Mouse (Mus musculus) midbrain, postnatal 0 days (tissue): ENCODE measurements around the gene Hspb1. TPM values are rescaled to one million over a fixed set of nuclear protein-coding genes. Genes with fewer than 3 reads are reported as not detected.

ENCODE experiments used
- ATAC-seq: fragments of 200-750 bp; cut with Nextera tagmentation; 2 replicates; pipeline ENCODE4 v1.8.0; 2017; ENCODE audit warnings: moderate number of reproducible peaks, mild to moderate bottlenecking, moderate TSS enrichment, moderate library complexity; ENCODE audit not compliant: low FRiP score
- DNase-seq: peaks from one replicate; pipeline ENCODE4 v3.0.0-alpha.2; 2015; ENCODE audit warnings: low spot score
- H3K27ac ChIP-seq: fragments of 300-500 bp; sonication (generic); 2 replicates; pipeline ENCODE4 v1.5.1; 2014; ENCODE audit warnings: low read depth, mild to moderate bottlenecking, low read length, mixed read lengths
- H3K27me3 ChIP-seq: fragments of 300-500 bp; sonication (generic); 2 replicates; pipeline ENCODE4 v1.6.1; 2014; ENCODE audit warnings: low read length, control low read depth, mixed read lengths; ENCODE audit not compliant: insufficient read depth
- H3K36me3 ChIP-seq: fragments of 300-500 bp; sonication (generic); 2 replicates; pipeline ENCODE4 v1.6.1; 2014; ENCODE audit warnings: low read length, control low read depth, mixed read lengths; ENCODE audit not compliant: insufficient read depth
- H3K4me1 ChIP-seq: fragments of 300-500 bp; sonication (generic); 2 replicates; pipeline ENCODE4 v1.6.1; 2014; ENCODE audit warnings: mild to moderate bottlenecking, control low read depth, antibody characterized with exemption, low read length, mixed read lengths; ENCODE audit not compliant: insufficient read depth
- H3K4me2 ChIP-seq: fragments of 300-500 bp; sonication (generic); 2 replicates; pipeline ENCODE4 v1.6.1; 2014; ENCODE audit warnings: low read depth, mild to moderate bottlenecking, low read length, mixed read lengths; ENCODE audit not compliant: poor library complexity, severe bottlenecking
- H3K4me3 ChIP-seq: fragments of 300-500 bp; sonication (generic); 2 replicates; pipeline ENCODE4 v1.5.1; 2014; ENCODE audit warnings: low read depth, mild to moderate bottlenecking, low read length, moderate library complexity
- H3K9ac ChIP-seq: fragments of 300-500 bp; sonication (generic); replicated peaks from 2 replicates; pipeline ENCODE4 v1.6.1; 2014; ENCODE audit warnings: mild to moderate bottlenecking, low read length, moderate library complexity, mixed read lengths; ENCODE audit not compliant: poor library complexity, severe bottlenecking
- H3K9me3 ChIP-seq: fragments of 300-500 bp; sonication (generic); 2 replicates; pipeline ENCODE4 v1.6.1; 2016; ENCODE audit warnings: low read length, control low read depth
- CTCF ChIP-seq: IDR thresholded peaks from 2 replicates; pipeline ENCODE4 v1.5.1; 2016; ENCODE audit warnings: antibody characterized with exemption, mild to moderate bottlenecking
- WGBS: fragments of 180-500 bp; shearing (Covaris S2); extraction: QIAGEN DNeasy Blood & Tissue Kit; methylation state at CpG from one replicate; pipeline ENCODE4 v1.1.7; 2014; 5-methylcytosine and 5-hydroxymethylcytosine counted together
- polyA plus RNA-seq: library from polyadenylated mRNA; unstranded; fragments of >200 nt; fragmentation: Nextera tagmentation; extraction: Ambion mirVana; gene quantifications from 2 replicates; pipeline ENCODE4 v1.2.1, GENCODE M21; 2015
- total RNA-seq: library from RNA; depleted of rRNA; stranded (reverse); fragments of >200 nt; gene quantifications from 2 replicates; pipeline ENCODE4 v1.2.3, GENCODE M21; 2014

Hspb1 gene
- total and polyA plus RNA-seq, 2 experiments from 2014 or later: 19.2 to 28.8 TPM

DNA sequence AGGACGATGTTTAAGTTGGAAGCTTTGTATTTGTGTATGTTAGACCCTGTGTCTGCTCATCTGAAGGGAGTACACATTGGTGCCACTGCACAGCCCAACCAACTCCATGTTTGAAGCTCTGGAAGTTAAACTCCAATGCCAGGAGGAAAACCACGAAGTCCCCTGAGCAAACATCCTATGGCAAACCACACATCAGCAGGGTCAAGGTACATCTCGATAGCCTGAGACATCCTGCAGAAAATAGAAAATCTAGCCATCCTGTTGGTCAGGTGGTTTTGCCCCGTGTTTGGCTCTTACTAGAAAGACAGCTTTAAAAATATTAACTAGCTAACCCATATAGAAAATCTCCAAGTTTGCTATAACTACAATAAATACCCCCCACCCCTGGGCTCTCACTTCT is 11.3 kb downstream of the Hspb1 start:
- no peak for TF ChIP-seq CTCF
- Histone ChIP-seq H3K4me1 (no peaks in the 10 kb centered on the region), H3K27ac (no peak overlapping the region), H3K4me2 (no peak overlapping the region), H3K9ac (no peak overlapping the region), H3K9me3 (no peaks in the 10 kb centered on the region), H3K4me3 (no peak overlapping the region), H3K27me3 (no peaks in the 10 kb centered on the region), H3K36me3 (no peaks in the 10 kb centered on the region)
- DNase-seq: no peak
- 81% methylated on average over 4 of the region's 4 CpGs for WGBS
- no peak for ATAC-seq

DNA sequence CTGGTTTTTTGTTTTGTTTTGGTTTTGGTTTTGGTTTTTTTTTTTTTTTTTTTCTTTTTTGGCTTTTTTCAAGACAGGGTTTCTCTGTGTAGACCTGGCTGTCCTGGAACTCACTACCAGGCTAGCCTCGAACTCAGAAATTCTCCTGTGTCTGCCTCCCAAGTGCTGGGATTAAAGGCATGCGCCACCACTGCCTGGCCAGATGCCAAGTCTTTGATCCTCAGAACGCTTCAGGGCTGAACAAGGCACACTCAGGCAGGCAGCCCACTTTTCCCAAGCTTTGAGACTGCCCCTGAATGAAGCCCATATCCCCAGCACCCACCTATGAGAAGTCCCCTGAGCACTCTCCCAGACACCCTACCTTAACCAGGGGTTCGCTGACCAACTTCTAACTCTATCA is 12.1 kb downstream of the Hspb1 start:
- WGBS: 49% methylated on average over 4 of the region's 4 CpGs
- ATAC-seq (no peak), DNase-seq (no peak)
- Histone ChIP-seq H3K9ac (no peak overlapping the region), H3K4me3 (no peak overlapping the region), H3K27me3 (no peaks in the 10 kb centered on the region), H3K36me3 (no peaks in the 10 kb centered on the region), H3K27ac (no peak overlapping the region), H3K4me1 (no peaks in the 10 kb centered on the region), H3K4me2 (no peak overlapping the region), H3K9me3 (no peaks in the 10 kb centered on the region)
- no peak for TF ChIP-seq CTCF

DNA sequence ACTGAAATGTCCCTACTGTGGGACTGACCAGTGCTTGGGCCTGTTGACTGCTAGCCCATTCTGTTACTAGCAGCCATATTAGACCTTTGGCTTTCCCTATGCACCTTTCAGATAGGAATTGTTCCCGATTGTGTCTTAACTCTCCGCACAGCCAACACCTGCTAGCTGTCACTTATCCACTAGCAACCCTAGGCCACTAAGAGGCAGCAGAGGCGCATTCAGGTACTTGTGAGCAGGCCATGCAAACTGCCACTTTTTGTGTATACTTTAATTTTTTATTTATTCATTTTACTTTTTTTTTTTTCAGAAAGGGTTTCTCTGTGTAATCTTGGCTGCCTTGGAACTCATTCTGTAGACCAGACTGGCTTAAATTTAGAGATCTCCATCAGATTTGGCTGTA is 13.0 kb downstream of the Hspb1 start:
- WGBS: 87% methylated on average over 3 of the region's 3 CpGs
- no peaks in the 10 kb centered on the region for H3K9me3 ChIP-seq
- DNase-seq (peak; percentile 44), ATAC-seq (no peak)
- H3K27ac ChIP-seq: no peak overlapping the region
- peak; percentile 65 for TF ChIP-seq CTCF
- H3K27me3 ChIP-seq: no peaks in the 10 kb centered on the region
- H3K4me1 ChIP-seq: no peaks in the 10 kb centered on the region
- no peaks in the 10 kb centered on the region for H3K36me3 ChIP-seq
- no peak overlapping the region for H3K9ac ChIP-seq
- H3K4me3 ChIP-seq: no peak overlapping the region
- no peak overlapping the region for H3K4me2 ChIP-seq

DNA sequence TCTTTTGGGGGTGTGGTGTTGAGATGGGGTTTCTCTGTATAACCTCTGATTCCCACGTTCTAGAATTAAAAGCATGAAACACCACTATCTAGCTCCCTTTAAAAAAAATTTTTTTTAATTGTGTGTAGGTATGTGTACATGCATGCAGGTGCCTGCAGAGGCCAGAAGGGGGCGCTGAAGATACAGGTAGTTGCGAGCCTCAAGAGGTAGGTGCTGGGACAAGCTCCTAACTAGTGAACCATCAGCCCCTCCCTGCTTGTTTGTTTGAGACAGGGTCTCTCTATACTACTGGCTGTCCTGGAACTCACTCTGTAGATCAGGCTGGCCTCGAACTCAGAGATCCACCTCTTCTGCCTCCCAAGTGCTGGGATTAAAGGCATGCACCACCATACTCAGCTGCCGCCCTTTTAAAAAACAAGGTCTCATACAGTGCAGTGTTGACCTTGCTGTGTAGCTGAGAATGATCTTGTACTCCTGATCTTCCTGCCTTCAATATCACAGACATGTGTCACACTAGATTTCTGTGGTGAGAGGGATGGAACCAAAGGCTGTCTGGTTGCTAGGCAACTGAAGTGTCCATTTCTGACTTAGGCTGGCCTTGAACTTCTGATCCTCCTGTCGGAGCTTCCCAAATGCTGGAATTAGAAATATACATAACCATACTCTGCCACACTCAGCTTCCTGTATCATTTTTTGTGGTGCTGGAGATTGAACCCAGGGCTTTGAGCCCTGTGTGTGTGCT is 13.8 kb downstream of the Hspb1 start:
- Histone ChIP-seq H3K9me3 (no peaks in the 10 kb centered on the region), H3K4me3 (no peak overlapping the region), H3K9ac (no peak overlapping the region), H3K4me1 (no peaks in the 10 kb centered on the region), H3K4me2 (no peak overlapping the region), H3K36me3 (no peaks in the 10 kb centered on the region), H3K27me3 (no peaks in the 10 kb centered on the region), H3K27ac (0 out of 2 replicates have a peak overlapping the region, but pooled peaks have one; percentile 1)
- DNase-seq (peak; percentile 43), ATAC-seq (no peak)
- 60% methylated on average over 6 of the region's 6 CpGs for WGBS
- peak; percentile 60 for TF ChIP-seq CTCF

DNA sequence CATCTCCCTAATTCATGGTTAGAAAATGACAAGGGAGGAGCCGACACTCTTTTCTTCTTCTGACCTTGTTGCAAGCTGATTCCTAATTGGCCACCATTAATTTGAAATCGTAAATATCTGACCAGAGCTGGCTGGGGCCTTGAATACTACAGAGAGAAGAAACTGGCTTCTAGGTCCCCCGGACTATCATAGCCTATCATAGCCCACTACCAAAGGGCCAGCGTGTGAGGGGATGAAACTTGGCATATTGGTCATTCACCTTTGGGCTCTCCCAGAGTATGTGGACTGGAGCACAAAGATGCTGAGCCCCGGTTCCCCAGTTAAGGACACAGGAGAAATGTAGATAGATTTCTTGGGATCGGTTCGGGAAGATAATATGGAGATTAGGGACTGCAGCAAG is 15.3 kb downstream of the Hspb1 start:
- H3K27ac ChIP-seq: peak overlapping the region; percentile 95
- H3K27me3 ChIP-seq: no peaks in the 10 kb centered on the region
- DNase-seq (no peak), ATAC-seq (peak; percentile 38)
- H3K36me3 ChIP-seq: peaks cover 4% of the 10 kb centered on the region; the same call in 1 of the 2 replicates
- 14% methylated on average over 7 of the region's 7 CpGs for WGBS
- no peaks in the 10 kb centered on the region for H3K9me3 ChIP-seq
- no peaks in the 10 kb centered on the region; the same call in 1 of the 2 replicates for H3K4me1 ChIP-seq
- H3K4me2 ChIP-seq: peak overlapping the region; percentile 50
- H3K9ac ChIP-seq: peak overlapping the region; percentile 54
- H3K4me3 ChIP-seq: peak overlapping the region; percentile 24
- TF ChIP-seq CTCF: no peak

DNA sequence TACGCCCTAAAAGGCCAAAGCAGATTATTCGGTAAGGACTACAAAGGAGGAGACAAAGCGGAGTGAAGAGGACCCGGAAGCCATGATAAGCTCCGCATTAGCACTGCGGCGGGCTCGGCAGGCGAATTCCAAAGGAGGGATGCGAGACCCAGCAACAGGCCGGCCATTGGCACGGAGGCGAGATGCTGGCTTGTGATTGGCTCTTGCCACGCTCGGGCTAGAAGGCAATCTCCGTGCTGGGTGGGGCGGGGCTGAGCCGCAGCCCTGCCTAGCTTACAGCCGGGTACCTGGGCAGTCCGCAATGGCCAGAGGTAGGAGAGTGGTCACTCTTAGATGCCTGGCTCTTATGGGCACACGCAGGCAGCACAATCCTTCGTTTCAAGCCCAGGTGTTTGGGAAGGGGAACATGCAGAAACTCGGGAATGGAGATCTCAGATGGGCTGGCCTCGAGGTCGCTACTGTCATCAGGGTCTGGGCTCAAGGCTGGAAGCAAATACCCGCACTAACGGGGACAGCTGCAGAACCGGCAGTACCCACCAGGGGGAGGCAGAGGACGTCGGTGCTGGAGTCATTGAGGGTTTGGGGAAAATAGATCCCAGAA is 15.9 kb downstream of the Hspb1 start:
- ATAC-seq (peak; percentile 95), DNase-seq (peak; percentile 97)
- peak overlapping the region; percentile 95 for H3K27ac ChIP-seq
- H3K9ac ChIP-seq: peak overlapping the region; percentile 54
- peak; percentile 90 for TF ChIP-seq CTCF
- H3K36me3 ChIP-seq: peaks cover 4% of the 10 kb centered on the region; the same call in 1 of the 2 replicates
- no peaks in the 10 kb centered on the region for H3K27me3 ChIP-seq
- peak overlapping the region; percentile 50 for H3K4me2 ChIP-seq
- H3K4me3 ChIP-seq: peak overlapping the region; percentile 24
- under 1% methylated on average over 30 of the region's 30 CpGs for WGBS
- H3K4me1 ChIP-seq: no peaks in the 10 kb centered on the region; the same call in 1 of the 2 replicates
- no peaks in the 10 kb centered on the region for H3K9me3 ChIP-seq
